Mouse (Mus musculus) layer of hippocampus, adult 18-20 months (tissue): ENCODE measurements around the gene Ubash3b. TPM values are rescaled to one million over a fixed set of nuclear protein-coding genes. Genes with fewer than 3 reads are reported as not detected.
A peak's percentile ranks its signal among the peaks of the same experiment; 100 is the strongest.

ENCODE experiments used
- DNase-seq, 2 experiments: peaks; one replicate each; pipeline ENCODE4 v3.0.0; 2022; ENCODE audit warnings: low spot score in 2 of 2
- total RNA-seq, 2 experiments: library from RNA; stranded (reverse); gene quantifications; 2 replicates each; pipeline ENCODE4 v1.2.3; 2021

The Ubash3b gene
- total RNA-seq, 2 experiments from 2014 or later: 27.6 to 28.4 TPM

- DNase-seq: no peak
Observed at GRCm38 (mm10) chr9:41168656-41169055, 7.2 kb upstream of the Ubash3b start.

- no peak for DNase-seq
Observed at GRCm38 (mm10) chr9:41168206-41168605, 6.7 kb upstream of the Ubash3b start.

GRCm38 (mm10) chr9:41166886-41167285 lies 5.4 kb upstream of the Ubash3b start:
- no peak for DNase-seq

- DNase-seq: no peak
Observed at GRCm38 (mm10) chr9:41162363-41162762, 866 bp upstream of the Ubash3b start.

GRCm38 (mm10) chr9:41160536-41161176 lies 841 bp downstream of the Ubash3b start:
- peak in 1 of 2 experiments; percentile 52 for DNase-seq

GRCm38 (mm10) chr9:41159223-41159622 lies 2.3 kb downstream of the Ubash3b start:
- DNase-seq: no peak

GRCm38 (mm10) chr9:41157872-41158567 lies 3.5 kb downstream of the Ubash3b start:
- DNase-seq: no peak

GRCm38 (mm10) chr9:41157020-41157871 lies 4.3 kb downstream of the Ubash3b start:
- peak; percentile 77 to 83 for DNase-seq

GRCm38 (mm10) chr9:41156720-41157019 lies 4.8 kb downstream of the Ubash3b start:
- DNase-seq: peak; percentile 43 to 64

GRCm38 (mm10) chr9:41156006-41156719 lies 5.3 kb downstream of the Ubash3b start:
- DNase-seq: no peak

GRCm38 (mm10) chr9:41153979-41154378 lies 7.5 kb downstream of the Ubash3b start:
- DNase-seq: no peak

- no peak for DNase-seq
Observed at GRCm38 (mm10) chr9:41153050-41153449, 8.4 kb downstream of the Ubash3b start.

GRCm38 (mm10) chr9:41151491-41151890 lies 10.0 kb downstream of the Ubash3b start:
- no peak for DNase-seq

- DNase-seq: no peak
Observed at GRCm38 (mm10) chr9:41149896-41150295, 11.6 kb downstream of the Ubash3b start.

GRCm38 (mm10) chr9:41149079-41149676 lies 12.3 kb downstream of the Ubash3b start:
- DNase-seq: peak; percentile 50 to 77

GRCm38 (mm10) chr9:41148600-41148999 lies 12.9 kb downstream of the Ubash3b start:
- peak in 1 of 2 experiments; percentile 55 for DNase-seq

- DNase-seq: peak in 1 of 2 experiments; percentile 54
Observed at GRCm38 (mm10) chr9:41147203-41147842, 14.2 kb downstream of the Ubash3b start.

- DNase-seq: no peak
Observed at GRCm38 (mm10) chr9:41143825-41144224, 17.7 kb downstream of the Ubash3b start.

- DNase-seq: no peak
Observed at GRCm38 (mm10) chr9:41143115-41143514, 18.4 kb downstream of the Ubash3b start.

GRCm38 (mm10) chr9:41141026-41141425 lies 20.5 kb downstream of the Ubash3b start:
- DNase-seq: no peak
